Mouse (Mus musculus): ENCODE measurements around the gene Hps4. TPM values are rescaled to one million over a fixed set of nuclear protein-coding genes. Genes with fewer than 3 reads are reported as not detected.

The Hps4 gene
- polyA plus RNA-seq, 1 experiment from 2014 or later, result 26.2 TPM

DNA sequence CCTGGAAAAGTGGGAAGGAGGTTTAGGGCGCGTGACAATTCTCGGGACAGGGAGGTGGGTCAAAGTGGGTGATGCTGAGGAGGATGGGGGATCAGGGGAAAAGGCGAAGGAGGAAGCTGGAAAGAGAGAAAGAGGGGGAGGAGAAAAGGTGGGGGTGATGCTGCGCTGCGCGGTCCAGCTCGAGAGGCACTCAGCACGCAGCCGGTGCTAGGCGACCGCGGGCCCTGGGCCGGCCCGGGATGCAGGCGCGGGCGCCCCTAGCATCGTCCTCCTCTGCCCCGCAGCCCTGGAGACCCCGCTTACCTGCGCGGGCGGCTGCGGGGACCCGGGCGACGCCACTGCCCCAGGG is 51.5 kb downstream of the Hps4 start:
- peak overlapping the region; percentile 88 for H3K27ac ChIP-seq (ENCODE audit: low read depth, low read length)
- H3K4me2 ChIP-seq (ENCODE audit: low read length), result peak overlapping the region; percentile 95
- peaks cover 15% of the 10 kb centered on the region for H3K4me1 ChIP-seq (ENCODE audit: control insufficient read depth, insufficient read depth, low read length)
- peak; percentile 83 for ATAC-seq
- no peaks in the 10 kb centered on the region for H3K9me3 ChIP-seq (replicated peaks; ENCODE audit: control insufficient read depth, low read length)
- WGBS, result 0% methylated on average over 18 of the region's 28 CpGs
- peaks cover 19% of the 10 kb centered on the region for H3K36me3 ChIP-seq (ENCODE audit: control insufficient read depth, insufficient read depth, low read length)
- peak overlapping the region; percentile 62 for H3K4me3 ChIP-seq (ENCODE audit: low read depth, low read length)
- no peak for DNase-seq (ENCODE audit: low spot score)
- H3K27me3 ChIP-seq (replicated peaks; ENCODE audit: control insufficient read depth, insufficient read depth, low read length), result no peaks in the 10 kb centered on the region
- peak overlapping the region; percentile 69 for H3K9ac ChIP-seq (ENCODE audit: low read length)

- H3K9ac ChIP-seq (ENCODE audit: low read length), result peak within 1 kb of the TSS; percentile 69
- H3K4me2 ChIP-seq (ENCODE audit: low read length), result peak within 1 kb of the TSS; percentile 95
- peak within 1 kb of the TSS; percentile 88 for H3K27ac ChIP-seq (ENCODE audit: low read depth, low read length)
- no peaks in the 10 kb centered on the region for H3K9me3 ChIP-seq (replicated peaks; ENCODE audit: control insufficient read depth, low read length)
- DNase-seq (ENCODE audit: low spot score) (peak; percentile 93), ATAC-seq (peak; percentile 86)
- peak within 1 kb of the TSS; percentile 62 for H3K4me3 ChIP-seq (ENCODE audit: low read depth, low read length)
- H3K36me3 ChIP-seq (ENCODE audit: control insufficient read depth, insufficient read depth, low read length), result peaks cover 16% of the 10 kb centered on the region
- WGBS, result 1% methylated on average over 33 of the region's 67 CpGs
- no peaks in the 10 kb centered on the region for H3K27me3 ChIP-seq (replicated peaks; ENCODE audit: control insufficient read depth, insufficient read depth, low read length)
- H3K4me1 ChIP-seq (ENCODE audit: control insufficient read depth, insufficient read depth, low read length), result peaks cover 15% of the 10 kb centered on the region
These were observed 52.0 kb downstream of the Hps4 start, which contains the start of gene Asphd2 for GRCm38 (mm10) chr5:112394779-112395443. Gene Asphd2, minus strand, starts transcription at chr5:112394866.

- Histone ChIP-seq H3K4me2 (ENCODE audit: low read length) (no peak overlapping the region), H3K4me3 (ENCODE audit: low read depth, low read length) (no peak overlapping the region), H3K9me3 (replicated peaks; ENCODE audit: control insufficient read depth, low read length) (no peaks in the 10 kb centered on the region), H3K36me3 (ENCODE audit: control insufficient read depth, insufficient read depth, low read length) (peaks cover 9% of the 10 kb centered on the region), H3K4me1 (ENCODE audit: control insufficient read depth, insufficient read depth, low read length) (peaks cover 15% of the 10 kb centered on the region), H3K27ac (ENCODE audit: low read depth, low read length) (peak overlapping the region; percentile 88; the same call in 1 of the 2 replicates), H3K9ac (ENCODE audit: low read length) (no peak overlapping the region), H3K27me3 (replicated peaks; ENCODE audit: control insufficient read depth, insufficient read depth, low read length) (no peaks in the 10 kb centered on the region)
- DNase-seq (ENCODE audit: low spot score) (peak; percentile 7), ATAC-seq (no peak)
- WGBS, result 69% methylated on average over 18 of the region's 18 CpGs
These were observed 53.2 kb downstream of the Hps4 start for GRCm38 (mm10) chr5:112396066-112396465.

GRCm38 (mm10) chr5:112399284-112399683 is 56.4 kb downstream of the Hps4 start:
- 81% methylated on average over 10 of the region's 10 CpGs for WGBS
- H3K27ac ChIP-seq (ENCODE audit: low read depth, low read length), result no peak overlapping the region
- DNase-seq (ENCODE audit: low spot score), result no peak

GRCm38 (mm10) chr5:112402437-112402836 is 59.6 kb downstream of the Hps4 start:
- H3K36me3 ChIP-seq (ENCODE audit: control insufficient read depth, insufficient read depth, low read length), result no peaks in the 10 kb centered on the region
- WGBS, result 72% methylated on average over 3 of the region's 3 CpGs
- H3K27me3 ChIP-seq (replicated peaks; ENCODE audit: control insufficient read depth, insufficient read depth, low read length), result no peaks in the 10 kb centered on the region
- no peak overlapping the region for H3K4me2 ChIP-seq (ENCODE audit: low read length)
- H3K4me3 ChIP-seq (ENCODE audit: low read depth, low read length), result no peak overlapping the region
- ATAC-seq, result no peak
- no peak for DNase-seq (ENCODE audit: low spot score)
- no peak overlapping the region for H3K27ac ChIP-seq (ENCODE audit: low read depth, low read length)
- no peaks in the 10 kb centered on the region for H3K9me3 ChIP-seq (replicated peaks; ENCODE audit: control insufficient read depth, low read length)
- no peaks in the 10 kb centered on the region for H3K4me1 ChIP-seq (ENCODE audit: control insufficient read depth, insufficient read depth, low read length)
- no peak overlapping the region for H3K9ac ChIP-seq (ENCODE audit: low read length)

More at GRCm38 (mm10) chr5:112399284-112399683, 56.4 kb downstream of the Hps4 start:
- Histone ChIP-seq H3K4me1 (ENCODE audit: control insufficient read depth, insufficient read depth, low read length) (peaks cover 4% of the 10 kb centered on the region; the same call in 1 of the 2 replicates), H3K4me3 (ENCODE audit: low read depth, low read length) (no peak overlapping the region), H3K36me3 (ENCODE audit: control insufficient read depth, insufficient read depth, low read length) (no peaks in the 10 kb centered on the region), H3K9me3 (replicated peaks; ENCODE audit: control insufficient read depth, low read length) (no peaks in the 10 kb centered on the region), H3K4me2 (ENCODE audit: low read length) (no peak overlapping the region), H3K9ac (ENCODE audit: low read length) (no peak overlapping the region), H3K27me3 (replicated peaks; ENCODE audit: control insufficient read depth, insufficient read depth, low read length) (no peaks in the 10 kb centered on the region)
- ATAC-seq, result no peak

GRCm38 (mm10) chr5:112406017-112406416 is 63.1 kb downstream of the Hps4 start:
- Histone ChIP-seq H3K4me1 (ENCODE audit: control insufficient read depth, insufficient read depth, low read length) (peaks cover 3% of the 10 kb centered on the region; the same call in 1 of the 2 replicates), H3K36me3 (ENCODE audit: control insufficient read depth, insufficient read depth, low read length) (no peaks in the 10 kb centered on the region), H3K27ac (ENCODE audit: low read depth, low read length) (no peak overlapping the region), H3K27me3 (replicated peaks; ENCODE audit: control insufficient read depth, insufficient read depth, low read length) (no peaks in the 10 kb centered on the region), H3K4me2 (ENCODE audit: low read length) (no peak overlapping the region), H3K9ac (ENCODE audit: low read length) (no peak overlapping the region), H3K4me3 (ENCODE audit: low read depth, low read length) (no peak overlapping the region), H3K9me3 (replicated peaks; ENCODE audit: control insufficient read depth, low read length) (no peaks in the 10 kb centered on the region)
- DNase-seq (ENCODE audit: low spot score) (no peak), ATAC-seq (no peak)
- WGBS, result 73% methylated on average over 3 of the region's 3 CpGs

DNA sequence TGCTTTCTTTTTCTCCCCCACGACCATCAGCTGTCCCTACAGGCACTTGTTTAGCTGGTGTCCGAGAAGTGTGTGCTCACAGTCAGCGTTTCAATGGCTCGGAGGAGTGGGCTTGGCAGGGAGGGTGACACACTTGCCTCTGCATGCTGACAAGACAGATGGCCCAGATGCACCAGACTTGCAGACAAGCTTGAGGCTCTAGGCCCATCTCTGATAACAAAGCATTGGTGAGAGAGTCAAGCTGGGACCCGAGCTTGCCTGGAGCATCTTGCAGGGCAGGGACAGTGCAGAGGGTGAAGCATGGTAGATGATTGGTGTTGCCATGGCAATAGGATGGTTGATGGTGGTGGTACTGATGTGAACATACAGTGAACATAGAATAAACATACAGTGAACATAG is 66.4 kb downstream of the Hps4 start:
- no peak for DNase-seq (ENCODE audit: low spot score)
- peak overlapping the region; percentile 44; the same call in 1 of the 2 replicates for H3K27ac ChIP-seq (ENCODE audit: low read depth, low read length)
- no peaks in the 10 kb centered on the region for H3K27me3 ChIP-seq (replicated peaks; ENCODE audit: control insufficient read depth, insufficient read depth, low read length)
- H3K36me3 ChIP-seq (ENCODE audit: control insufficient read depth, insufficient read depth, low read length), result no peaks in the 10 kb centered on the region
- H3K4me1 ChIP-seq (ENCODE audit: control insufficient read depth, insufficient read depth, low read length), result peaks cover 18% of the 10 kb centered on the region
- no peak for ATAC-seq
- H3K4me2 ChIP-seq (ENCODE audit: low read length), result no peak overlapping the region
- 60% methylated on average over 5 of the region's 5 CpGs for WGBS
- H3K4me3 ChIP-seq (ENCODE audit: low read depth, low read length), result no peak overlapping the region
- no peaks in the 10 kb centered on the region for H3K9me3 ChIP-seq (replicated peaks; ENCODE audit: control insufficient read depth, low read length)
- no peak overlapping the region for H3K9ac ChIP-seq (ENCODE audit: low read length)

DNA sequence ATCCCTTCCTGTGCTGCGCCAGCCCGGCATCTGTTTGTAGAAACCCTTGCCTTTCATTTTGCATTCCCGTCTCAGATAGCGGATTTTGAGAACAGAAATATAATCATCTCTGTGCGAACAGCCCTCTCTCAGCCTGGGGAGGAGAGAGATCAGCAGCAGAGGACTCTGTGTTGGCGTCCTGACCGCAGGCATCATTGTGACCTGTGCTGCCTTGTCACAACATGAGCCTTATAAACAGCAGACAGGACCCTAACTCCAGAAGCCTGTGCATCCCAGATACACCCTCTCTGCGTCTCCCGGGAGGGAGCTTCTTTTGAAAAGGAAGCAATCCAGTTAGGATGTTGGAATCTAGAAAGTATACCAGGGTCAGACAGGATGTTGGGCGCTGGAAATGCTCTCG is 68.2 kb downstream of the Hps4 start:
- DNase-seq (ENCODE audit: low spot score) (no peak), ATAC-seq (0 out of 2 replicates have a peak, but pooled peaks have one; percentile 19)
- no peak overlapping the region for H3K4me3 ChIP-seq (ENCODE audit: low read depth, low read length)
- no peaks in the 10 kb centered on the region for H3K9me3 ChIP-seq (replicated peaks; ENCODE audit: control insufficient read depth, low read length)
- no peaks in the 10 kb centered on the region for H3K36me3 ChIP-seq (ENCODE audit: control insufficient read depth, insufficient read depth, low read length)
- no peaks in the 10 kb centered on the region for H3K27me3 ChIP-seq (replicated peaks; ENCODE audit: control insufficient read depth, insufficient read depth, low read length)
- peaks cover 18% of the 10 kb centered on the region for H3K4me1 ChIP-seq (ENCODE audit: control insufficient read depth, insufficient read depth, low read length)
- H3K9ac ChIP-seq (ENCODE audit: low read length), result peak overlapping the region; percentile 18; the same call in 1 of the 2 replicates
- H3K27ac ChIP-seq (ENCODE audit: low read depth, low read length), result peak overlapping the region; percentile 22; the same call in 1 of the 2 replicates
- H3K4me2 ChIP-seq (ENCODE audit: low read length), result peak overlapping the region; percentile 33
- WGBS, result 30% methylated on average over 11 of the region's 11 CpGs
